Mouse (Mus musculus): ENCODE measurements around the gene Bfsp2.

Bfsp2 gene

DNA sequence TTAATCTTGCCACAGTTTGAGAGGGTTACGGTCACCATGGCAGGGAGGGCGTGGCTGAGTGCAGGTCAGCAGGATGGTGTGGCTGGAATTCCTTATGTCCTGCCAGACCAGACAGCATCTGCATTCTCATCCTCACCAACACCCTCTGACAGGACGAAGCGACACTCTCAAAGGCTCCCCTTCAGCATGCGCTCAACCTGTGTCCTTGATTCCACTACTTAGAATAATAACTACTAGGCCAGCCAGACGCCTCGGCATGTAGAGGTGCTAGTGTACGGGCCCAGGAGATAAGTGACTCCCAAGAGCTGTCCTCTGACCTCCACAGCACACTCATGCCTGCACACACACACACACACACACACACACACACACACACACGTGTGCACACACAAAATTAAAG is 101.0 kb downstream of the Bfsp2 start:
- DNase-seq: peak; percentile 36

DNA sequence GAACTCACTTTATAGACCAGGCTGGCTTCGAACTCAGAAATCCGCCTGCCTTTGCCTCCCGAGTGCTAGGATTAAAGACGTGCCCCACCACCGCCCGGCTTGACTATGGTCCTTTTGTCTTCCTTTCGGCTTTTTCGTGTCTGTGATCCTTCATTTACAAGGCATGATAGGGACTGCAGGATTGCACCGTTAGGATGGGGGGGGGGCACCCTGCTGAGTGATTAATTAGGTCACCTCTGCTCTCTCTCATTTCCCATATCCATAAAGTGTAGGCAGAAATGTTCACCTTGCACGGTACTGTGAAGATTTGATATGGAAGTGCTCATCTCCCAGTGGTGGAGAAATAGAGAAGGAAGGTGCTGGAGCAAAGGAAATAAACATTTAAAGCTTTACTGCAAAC is 101.5 kb downstream of the Bfsp2 start:
- DNase-seq: peak; percentile 68

DNA sequence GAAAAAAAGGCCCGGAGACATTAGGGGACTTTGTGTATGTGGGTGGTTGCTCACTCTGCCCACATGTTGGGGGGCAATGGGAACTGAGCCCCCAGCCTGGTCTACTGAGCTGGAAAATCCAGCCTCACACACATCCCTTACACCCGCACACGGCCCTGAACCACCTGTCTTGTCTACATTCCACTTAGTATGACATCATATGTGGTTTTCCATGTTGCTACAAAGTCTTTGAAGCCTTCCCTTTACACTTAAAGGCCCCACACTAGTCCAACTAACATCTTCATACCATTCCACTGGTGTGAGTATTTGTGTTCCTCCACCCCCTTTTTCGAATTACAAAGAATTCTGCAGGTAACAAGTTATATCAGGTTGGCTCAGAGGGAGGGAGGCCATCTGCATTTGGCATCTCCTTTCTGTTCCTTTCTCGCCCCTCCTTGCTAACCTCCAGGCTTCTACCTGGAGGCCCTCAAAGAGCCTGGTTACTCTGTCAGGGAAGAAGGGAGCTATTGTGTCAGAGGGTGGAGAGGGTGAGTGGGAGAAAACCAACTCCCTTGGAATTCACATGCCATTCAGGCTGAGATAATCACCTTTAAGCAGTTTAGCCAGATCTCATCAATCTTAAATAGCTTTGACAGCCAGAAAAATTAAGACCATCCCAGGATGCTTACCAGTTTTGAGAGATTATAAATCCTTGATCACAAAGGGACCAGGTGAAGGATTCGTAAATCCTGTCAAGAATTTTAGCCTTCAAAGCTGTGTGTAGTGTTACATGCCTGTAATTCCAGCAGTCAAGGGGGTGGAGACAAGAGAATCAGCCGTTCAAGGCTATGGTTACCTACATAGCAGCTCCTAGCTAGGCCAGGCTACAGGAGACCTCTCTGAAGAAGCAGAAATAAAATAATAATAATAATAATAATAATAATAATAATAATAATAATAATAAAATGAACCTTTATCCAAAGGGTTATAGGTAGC is 103.6 kb downstream of the Bfsp2 start:
- DNase-seq: peak; percentile 65
